Mouse (Mus musculus) intestine, embryonic 16.5 days (tissue): ENCODE measurements around the gene Prpf31. TPM values are rescaled to one million over a fixed set of nuclear protein-coding genes. Genes with fewer than 3 reads are reported as not detected.

Experiments
- ATAC-seq: fragments of 200-750 bp; cut with Nextera tagmentation; 2 replicates; pipeline ENCODE4 v1.8.0; 2017; ENCODE audit warnings: moderate TSS enrichment, moderate library complexity
- H3K27ac ChIP-seq: fragments of 300-500 bp; sonication (generic); 2 replicates; pipeline ENCODE4 v1.5.1; 2014; ENCODE audit warnings: mild to moderate bottlenecking, low read length
- H3K27me3 ChIP-seq: fragments of 300-500 bp; sonication (generic); replicated peaks from 2 replicates; pipeline ENCODE4 v1.6.1; 2014; ENCODE audit warnings: low read length, control low read depth, mixed read lengths; ENCODE audit not compliant: control insufficient read depth, insufficient read depth
- H3K36me3 ChIP-seq: fragments of 300-500 bp; sonication (generic); 2 replicates; pipeline ENCODE4 v1.6.1; 2014; ENCODE audit warnings: low read length, control low read depth; ENCODE audit not compliant: control insufficient read depth, insufficient read depth
- H3K4me1 ChIP-seq: fragments of 300-500 bp; sonication (generic); 2 replicates; pipeline ENCODE4 v1.6.1; 2014; ENCODE audit warnings: low read length, control low read depth, mixed read lengths; ENCODE audit not compliant: control insufficient read depth, insufficient read depth
- H3K4me2 ChIP-seq: fragments of 300-500 bp; sonication (generic); 2 replicates; pipeline ENCODE4 v1.6.1; 2014; ENCODE audit warnings: low read depth, low read length, control low read depth
- H3K4me3 ChIP-seq: fragments of 300-500 bp; sonication (generic); 2 replicates; pipeline ENCODE4 v1.5.1; 2014; ENCODE audit warnings: mild to moderate bottlenecking, low read length
- H3K9ac ChIP-seq: fragments of 300-500 bp; sonication (generic); 2 replicates; pipeline ENCODE4 v1.6.1; 2014; ENCODE audit warnings: low read depth, low read length
- H3K9me3 ChIP-seq: fragments of 300-500 bp; sonication (generic); 2 replicates; pipeline ENCODE4 v1.6.1; 2016; ENCODE audit warnings: low read length, control low read depth; ENCODE audit not compliant: control insufficient read depth
- WGBS: fragments of 180-500 bp; shearing (Covaris S2); extraction: QIAGEN DNeasy Blood & Tissue Kit; methylation state at CpG from one replicate; pipeline ENCODE4 v1.1.7; 2014; 5-methylcytosine and 5-hydroxymethylcytosine counted together
- polyA plus RNA-seq: library from polyadenylated mRNA; unstranded; fragments of >200 nt; fragmentation: Nextera tagmentation; extraction: Ambion mirVana; gene quantifications from 2 replicates; pipeline ENCODE4 v1.2.1, GENCODE M21; 2015

Gene Prpf31
- polyA plus RNA-seq, 1 experiment from 2014 or later = 81.1 TPM

GRCm38 (mm10) chr7:3644672-3645487 is 15.1 kb downstream of the Prpf31 start, which contains the start of gene Cnot3:
Gene Cnot3, plus strand, starts transcription at chr7:3645268.
- H3K4me1 ChIP-seq = peaks cover 30% of the 10 kb centered on the region
- peak; percentile 99 for ATAC-seq
- peak within 1 kb of the TSS; percentile 90 for H3K4me2 ChIP-seq
- H3K4me3 ChIP-seq = peak within 1 kb of the TSS; percentile 98
- under 1% methylated on average over 55 of the region's 58 CpGs for WGBS
- peak within 1 kb of the TSS; percentile 100 for H3K9ac ChIP-seq
- H3K36me3 ChIP-seq = peaks cover 9% of the 10 kb centered on the region
- peak within 1 kb of the TSS; percentile 98 for H3K27ac ChIP-seq
- H3K27me3 ChIP-seq = no peaks in the 10 kb centered on the region
- no peaks in the 10 kb centered on the region for H3K9me3 ChIP-seq

- peak overlapping the region; percentile 100 for H3K9ac ChIP-seq
- H3K4me1 ChIP-seq = peaks cover 30% of the 10 kb centered on the region
- 0% methylated on average over 54 of the region's 58 CpGs for WGBS
- H3K27me3 ChIP-seq = no peaks in the 10 kb centered on the region
- H3K4me2 ChIP-seq = peak overlapping the region; percentile 90
- H3K9me3 ChIP-seq = no peaks in the 10 kb centered on the region
- ATAC-seq = peak; percentile 8
- peak overlapping the region; percentile 98 for H3K4me3 ChIP-seq
- H3K36me3 ChIP-seq = peaks cover 7% of the 10 kb centered on the region; the same call in 1 of the 2 replicates
- peak overlapping the region; percentile 98 for H3K27ac ChIP-seq
Observed at GRCm38 (mm10) chr7:3645488-3646025, 15.8 kb downstream of the Prpf31 start.

GRCm38 (mm10) chr7:3646188-3646587 is 16.4 kb downstream of the Prpf31 start:
- Histone ChIP-seq H3K27ac (peak overlapping the region; percentile 98; the same call in 1 of the 2 replicates), H3K27me3 (no peaks in the 10 kb centered on the region), H3K4me1 (peaks cover 30% of the 10 kb centered on the region), H3K4me2 (peak overlapping the region; percentile 90), H3K4me3 (peak overlapping the region; percentile 98), H3K9me3 (no peaks in the 10 kb centered on the region), H3K9ac (peak overlapping the region; percentile 100), H3K36me3 (peaks cover 4% of the 10 kb centered on the region)
- 13% methylated on average over 9 of the region's 9 CpGs for WGBS
- no peak for ATAC-seq

- peak overlapping the region; percentile 90 for H3K4me2 ChIP-seq
- peak overlapping the region; percentile 98 for H3K4me3 ChIP-seq
- peaks cover 30% of the 10 kb centered on the region for H3K4me1 ChIP-seq
- no peak overlapping the region for H3K27ac ChIP-seq
- H3K36me3 ChIP-seq = peaks cover 9% of the 10 kb centered on the region
- H3K9ac ChIP-seq = peak overlapping the region; percentile 100
- WGBS = 53% methylated on average over 4 of the region's 4 CpGs
- ATAC-seq = no peak
- H3K9me3 ChIP-seq = no peaks in the 10 kb centered on the region
- no peaks in the 10 kb centered on the region for H3K27me3 ChIP-seq
Observed at GRCm38 (mm10) chr7:3646641-3647040, 16.9 kb downstream of the Prpf31 start.

DNA sequence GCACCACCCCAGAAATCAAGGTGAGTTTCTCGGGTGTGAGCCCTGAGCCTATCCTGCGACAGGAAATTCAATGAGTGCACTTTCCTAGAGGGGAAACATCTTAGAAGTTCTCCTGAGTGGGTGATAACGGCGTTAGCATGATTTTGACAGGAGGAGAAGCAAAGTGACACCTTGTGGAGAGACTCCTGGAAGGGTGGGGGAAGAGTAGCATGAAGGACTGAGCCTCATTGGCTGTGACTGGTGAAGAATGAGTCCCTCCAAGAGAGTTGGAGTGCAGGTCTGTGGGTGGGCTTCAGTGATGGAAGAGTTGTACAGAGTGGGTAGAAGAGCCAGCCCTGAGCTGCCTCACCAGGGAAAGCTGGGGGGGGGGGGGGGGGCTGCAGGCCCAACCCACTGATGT is 27.2 kb downstream of the Prpf31 start:
- H3K4me2 ChIP-seq = no peak overlapping the region
- 87% methylated on average over 4 of the region's 4 CpGs for WGBS

GRCm38 (mm10) chr7:3658578-3658977 is 28.8 kb downstream of the Prpf31 start:
- Histone ChIP-seq H3K4me1 (peaks cover 4% of the 10 kb centered on the region), H3K4me3 (no peak overlapping the region), H3K36me3 (peaks cover 39% of the 10 kb centered on the region), H3K9ac (no peak overlapping the region), H3K4me2 (no peak overlapping the region), H3K9me3 (no peaks in the 10 kb centered on the region), H3K27ac (no peak overlapping the region), H3K27me3 (no peaks in the 10 kb centered on the region)
- no peak for ATAC-seq
- WGBS = 93% methylated on average over 14 of the region's 14 CpGs

More for the DNA sequence above, 27.2 kb downstream of the Prpf31 start:
- H3K9ac ChIP-seq = no peak overlapping the region
- H3K27ac ChIP-seq = no peak overlapping the region
- no peaks in the 10 kb centered on the region for H3K9me3 ChIP-seq
- H3K4me3 ChIP-seq = no peak overlapping the region
- H3K36me3 ChIP-seq = peaks cover 42% of the 10 kb centered on the region
- no peaks in the 10 kb centered on the region for H3K4me1 ChIP-seq
- H3K27me3 ChIP-seq = no peaks in the 10 kb centered on the region
- no peak for ATAC-seq

DNA sequence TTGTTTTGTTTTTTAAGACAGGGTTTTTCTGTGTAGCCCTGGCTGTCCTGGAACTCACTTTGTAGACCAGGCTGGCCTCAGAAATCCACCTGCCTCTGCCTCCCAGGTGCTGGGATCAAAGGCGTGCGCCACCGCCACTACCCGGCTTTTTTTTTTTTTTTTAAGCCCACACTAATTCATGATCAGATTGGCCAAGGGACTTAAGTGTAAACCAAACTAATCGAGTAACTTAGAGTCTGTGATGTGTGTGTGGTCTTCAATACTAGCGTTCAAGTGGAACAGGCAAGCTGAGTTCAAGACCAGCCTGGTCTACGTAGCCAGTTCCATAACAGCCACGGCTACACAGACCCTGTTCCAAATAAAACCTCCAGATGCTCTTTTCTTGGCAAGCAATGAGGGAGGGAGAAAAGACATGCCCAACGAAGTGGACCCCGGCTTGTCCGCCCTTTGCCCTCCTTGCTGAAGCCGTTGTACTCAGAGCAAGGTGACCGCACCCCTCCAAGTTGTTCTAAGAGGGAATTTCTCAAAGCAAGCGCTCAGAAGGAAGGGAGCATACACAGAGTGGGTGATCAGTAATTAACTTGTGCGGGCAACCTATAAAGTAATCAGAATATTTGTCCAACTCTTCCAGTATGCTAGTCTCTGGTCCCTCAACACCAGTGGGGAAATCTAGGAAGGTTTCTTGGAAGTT is 34.9 kb downstream of the Prpf31 start:
- peaks cover 25% of the 10 kb centered on the region for H3K4me1 ChIP-seq
- H3K4me3 ChIP-seq = peak overlapping the region; percentile 71
- H3K27ac ChIP-seq = peak overlapping the region; percentile 93
- peak overlapping the region; percentile 81 for H3K4me2 ChIP-seq
- H3K36me3 ChIP-seq = peaks cover 18% of the 10 kb centered on the region; the same call in 1 of the 2 replicates
- WGBS = 22% methylated on average over 15 of the region's 15 CpGs
- peak overlapping the region; percentile 83 for H3K9ac ChIP-seq
- H3K9me3 ChIP-seq = no peaks in the 10 kb centered on the region
- H3K27me3 ChIP-seq = no peaks in the 10 kb centered on the region
- ATAC-seq = peak; percentile 60

DNA sequence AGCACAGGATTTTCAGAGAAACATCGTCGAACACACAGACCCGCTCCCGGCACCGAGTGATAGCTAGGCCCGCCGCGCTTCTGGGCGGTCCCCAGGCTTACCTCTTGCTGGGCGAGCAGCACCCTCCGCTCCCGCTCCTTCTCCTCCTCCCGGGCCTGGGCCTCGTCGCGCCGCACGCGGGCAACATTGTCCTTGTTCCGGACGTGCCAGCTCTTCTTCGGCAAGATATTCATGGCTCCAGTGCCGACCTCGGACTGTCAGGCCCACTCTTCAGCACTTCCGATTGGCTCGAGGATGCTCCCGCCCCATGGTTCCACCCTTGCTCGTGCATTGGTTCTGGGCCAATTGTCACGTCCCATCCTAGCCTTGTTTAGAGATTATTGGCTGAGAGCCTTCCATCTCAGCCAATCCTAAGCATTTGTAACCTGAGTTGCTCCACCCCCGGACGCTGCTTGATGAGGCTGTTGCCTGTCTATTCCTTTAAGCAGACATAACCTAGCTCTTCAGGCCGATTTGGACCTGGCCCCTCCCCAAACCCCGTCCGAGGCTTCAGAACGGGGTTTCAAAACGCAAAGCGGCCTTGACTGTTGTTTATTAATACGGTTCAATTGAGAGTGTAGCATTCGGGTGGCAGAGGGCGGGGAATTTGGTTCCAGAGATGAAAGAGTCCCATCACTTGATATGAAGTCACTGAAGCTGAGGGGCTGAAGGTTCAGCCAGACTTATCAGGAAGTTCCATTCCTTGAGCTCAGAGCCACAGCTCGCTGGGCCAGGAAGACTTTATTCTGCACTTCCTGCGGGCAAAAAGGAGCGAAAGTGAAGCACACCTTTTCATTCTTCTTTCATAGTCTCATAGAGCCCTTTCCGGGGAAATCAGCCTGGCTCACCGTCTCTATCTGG is 35.7 kb downstream of the Prpf31 start, which contains the start of gene Leng1:
Leng1 (minus strand) TSS at position 626 of the 900 bp plus-strand sequence.
- ATAC-seq = peak; percentile 98
- peak within 1 kb of the TSS; percentile 83 for H3K9ac ChIP-seq
- peak within 1 kb of the TSS; percentile 81 for H3K4me2 ChIP-seq
- H3K27ac ChIP-seq = peak within 1 kb of the TSS; percentile 93
- no peaks in the 10 kb centered on the region for H3K9me3 ChIP-seq
- WGBS = 3% methylated on average over 45 of the region's 45 CpGs
- H3K4me1 ChIP-seq = peaks cover 25% of the 10 kb centered on the region
- peaks cover 15% of the 10 kb centered on the region; the same call in 1 of the 2 replicates for H3K36me3 ChIP-seq
- peak within 1 kb of the TSS; percentile 71 for H3K4me3 ChIP-seq
- no peaks in the 10 kb centered on the region for H3K27me3 ChIP-seq
